Mouse (Mus musculus): ENCODE measurements at regions not wholly inside any gene's neighbourhood (a gene's known extent, or its start where the extent isn't known, plus 50 kb on each side); places are given as distances from the start of the nearest gene placed in this dataset.

DNA sequence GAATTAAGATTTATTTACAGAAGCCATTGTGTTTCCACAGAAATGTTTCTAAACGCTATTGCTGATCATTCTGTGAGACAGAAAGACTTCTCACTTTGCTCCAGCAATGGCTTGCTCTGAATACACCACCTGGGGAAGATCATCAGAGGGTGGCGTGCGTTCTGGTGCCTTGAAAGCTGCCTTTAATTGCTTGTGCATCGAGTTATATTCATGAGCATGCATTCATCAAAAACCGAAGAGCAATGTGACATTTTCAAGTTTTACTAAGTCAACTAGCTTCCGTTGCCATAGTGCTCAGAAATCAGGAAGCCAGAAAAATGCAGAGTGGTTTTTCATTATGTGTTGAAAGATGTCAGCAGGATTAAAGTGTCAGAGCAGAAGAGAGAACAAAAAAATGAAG lies 85.0 kb upstream of the Pcdh18 start:
- no peak overlapping the region for H3K9ac ChIP-seq (replicated peaks; ENCODE audit: low read length)
- 53% methylated on average over 6 of the region's 6 CpGs for WGBS
- no peaks in the 10 kb centered on the region for H3K9me3 ChIP-seq (replicated peaks; ENCODE audit: control insufficient read depth, low read length)
- ATAC-seq (replicated peaks; ENCODE audit: insufficient number of reproducible peaks, low FRiP score, low TSS enrichment, low read depth), result no peak
- DNase-seq (ENCODE audit: low spot score), result no peak
- no peak overlapping the region for H3K4me3 ChIP-seq (ENCODE audit: low read depth, low read length)
- no peaks in the 10 kb centered on the region for H3K4me1 ChIP-seq (ENCODE audit: control insufficient read depth, insufficient read depth, low read length)
- H3K36me3 ChIP-seq (replicated peaks; ENCODE audit: control insufficient read depth, insufficient read depth, low read depth, low read length), result no peaks in the 10 kb centered on the region
- no peak overlapping the region for H3K4me2 ChIP-seq (ENCODE audit: low read depth, low read length)
- no peak overlapping the region for H3K27ac ChIP-seq (replicated peaks; ENCODE audit: low read depth, low read length)
- H3K27me3 ChIP-seq (ENCODE audit: control insufficient read depth, insufficient read depth, low read length), result no peaks in the 10 kb centered on the region

DNA sequence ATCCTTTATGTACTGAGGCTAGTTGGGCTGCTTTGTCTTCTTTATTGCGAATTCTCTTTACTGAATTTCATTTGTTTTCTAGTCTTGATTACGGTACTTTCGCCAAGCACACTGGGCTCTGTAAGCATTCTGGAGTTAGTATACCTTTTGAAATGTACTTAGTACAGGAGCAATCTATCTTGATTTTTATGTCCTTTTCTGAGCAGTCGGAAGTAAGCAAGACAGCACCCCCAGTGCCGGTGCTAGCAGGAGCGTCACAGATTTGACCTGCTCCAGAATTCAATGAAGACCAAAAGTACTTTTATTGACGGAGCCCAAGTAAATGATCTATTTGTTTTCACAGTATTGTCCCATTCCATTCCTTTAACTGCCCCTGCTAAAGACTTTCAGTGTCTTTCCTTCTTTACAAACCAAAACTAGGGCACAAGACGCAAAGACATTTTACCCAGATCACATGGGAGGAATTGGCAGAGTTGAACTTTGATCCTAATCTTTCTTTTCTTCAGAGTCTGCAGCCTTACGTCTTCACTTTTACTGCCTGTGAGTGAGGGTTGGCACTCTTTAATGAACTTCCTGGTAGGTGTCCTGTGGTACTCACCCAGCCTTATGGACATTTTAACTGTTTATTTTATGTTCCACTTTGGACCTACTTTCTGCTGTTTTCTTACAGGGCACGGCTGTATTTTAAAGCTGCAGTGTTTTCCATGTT lies 83.5 kb upstream of the Pcdh18 start:
- Histone ChIP-seq H3K9me3 (replicated peaks; ENCODE audit: control insufficient read depth, low read length) (no peaks in the 10 kb centered on the region), H3K36me3 (replicated peaks; ENCODE audit: control insufficient read depth, insufficient read depth, low read depth, low read length) (no peaks in the 10 kb centered on the region), H3K27ac (replicated peaks; ENCODE audit: low read depth, low read length) (no peak overlapping the region), H3K9ac (replicated peaks; ENCODE audit: low read length) (no peak overlapping the region), H3K4me3 (ENCODE audit: low read depth, low read length) (no peak overlapping the region), H3K27me3 (ENCODE audit: control insufficient read depth, insufficient read depth, low read length) (no peaks in the 10 kb centered on the region), H3K4me2 (ENCODE audit: low read depth, low read length) (no peak overlapping the region), H3K4me1 (ENCODE audit: control insufficient read depth, insufficient read depth, low read length) (no peaks in the 10 kb centered on the region)
- ATAC-seq (replicated peaks; ENCODE audit: insufficient number of reproducible peaks, low FRiP score, low TSS enrichment, low read depth) (no peak), DNase-seq (ENCODE audit: low spot score) (no peak)
- WGBS, result 72% methylated on average over 10 of the region's 10 CpGs

DNA sequence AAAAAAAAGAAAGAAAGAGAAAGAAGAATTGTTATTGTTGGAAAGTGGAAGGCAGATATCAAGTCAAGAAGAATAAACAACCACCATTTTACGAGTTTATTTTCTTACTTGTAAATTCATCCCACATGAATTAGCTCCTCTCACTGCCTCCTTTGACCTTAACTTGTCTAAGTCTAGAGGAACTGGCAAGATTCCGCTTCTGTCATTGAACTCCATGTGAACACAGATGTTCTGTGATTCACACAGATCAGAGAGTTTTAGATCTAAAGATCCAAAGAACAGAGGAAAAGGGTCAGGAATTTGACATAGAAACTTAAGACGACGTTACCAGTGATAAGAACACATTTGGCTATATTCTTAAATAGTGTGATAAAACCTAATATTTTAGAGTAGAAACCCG lies 57.3 kb upstream of the Pcdh18 start:
- no peaks in the 10 kb centered on the region for H3K27me3 ChIP-seq (ENCODE audit: control insufficient read depth, insufficient read depth, low read length)
- H3K9ac ChIP-seq (replicated peaks; ENCODE audit: low read length), result no peak overlapping the region
- ATAC-seq (replicated peaks; ENCODE audit: insufficient number of reproducible peaks, low FRiP score, low TSS enrichment, low read depth) (no peak), DNase-seq (ENCODE audit: low spot score) (no peak)
- no peaks in the 10 kb centered on the region for H3K4me1 ChIP-seq (ENCODE audit: control insufficient read depth, insufficient read depth, low read length)
- no peak overlapping the region for H3K4me2 ChIP-seq (ENCODE audit: low read depth, low read length)
- H3K27ac ChIP-seq (replicated peaks; ENCODE audit: low read depth, low read length), result no peak overlapping the region
- H3K4me3 ChIP-seq (ENCODE audit: low read depth, low read length), result no peak overlapping the region
- H3K9me3 ChIP-seq (replicated peaks; ENCODE audit: control insufficient read depth, low read length), result no peaks in the 10 kb centered on the region
- WGBS, result 65% methylated on average over 5 of the region's 5 CpGs
- no peaks in the 10 kb centered on the region for H3K36me3 ChIP-seq (replicated peaks; ENCODE audit: control insufficient read depth, insufficient read depth, low read depth, low read length)

DNA sequence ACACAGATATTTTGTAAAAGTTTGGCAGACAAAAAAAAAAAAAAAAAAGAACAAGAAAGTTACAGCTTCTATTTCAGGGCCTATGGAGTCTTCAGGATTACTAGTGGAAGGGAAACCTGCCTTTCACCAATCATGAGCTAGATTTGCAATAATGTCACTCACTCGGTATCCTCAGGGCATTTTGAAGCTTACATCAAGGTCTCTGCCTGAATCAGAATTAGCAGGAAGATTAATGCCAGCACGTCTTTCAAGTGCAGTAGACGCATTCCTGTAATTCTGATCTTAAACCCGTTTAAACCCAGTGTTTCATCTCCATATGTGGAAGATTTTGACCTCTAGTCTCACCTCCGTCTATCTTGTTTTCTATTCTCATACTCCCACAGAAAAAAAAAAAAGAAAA lies 50.6 kb upstream of the Pcdh18 start:
- Histone ChIP-seq H3K27ac (replicated peaks; ENCODE audit: low read depth, low read length) (no peak overlapping the region), H3K9me3 (replicated peaks; ENCODE audit: control insufficient read depth, low read length) (no peaks in the 10 kb centered on the region), H3K36me3 (replicated peaks; ENCODE audit: control insufficient read depth, insufficient read depth, low read depth, low read length) (no peaks in the 10 kb centered on the region), H3K4me1 (ENCODE audit: control insufficient read depth, insufficient read depth, low read length) (no peaks in the 10 kb centered on the region), H3K27me3 (ENCODE audit: control insufficient read depth, insufficient read depth, low read length) (no peaks in the 10 kb centered on the region), H3K4me2 (ENCODE audit: low read depth, low read length) (no peak overlapping the region), H3K4me3 (ENCODE audit: low read depth, low read length) (no peak overlapping the region), H3K9ac (replicated peaks; ENCODE audit: low read length) (no peak overlapping the region)
- ATAC-seq (replicated peaks; ENCODE audit: insufficient number of reproducible peaks, low FRiP score, low TSS enrichment, low read depth) (no peak), DNase-seq (ENCODE audit: low spot score) (peak; percentile 64)
- WGBS, result 16% methylated on average over 5 of the region's 5 CpGs

DNA sequence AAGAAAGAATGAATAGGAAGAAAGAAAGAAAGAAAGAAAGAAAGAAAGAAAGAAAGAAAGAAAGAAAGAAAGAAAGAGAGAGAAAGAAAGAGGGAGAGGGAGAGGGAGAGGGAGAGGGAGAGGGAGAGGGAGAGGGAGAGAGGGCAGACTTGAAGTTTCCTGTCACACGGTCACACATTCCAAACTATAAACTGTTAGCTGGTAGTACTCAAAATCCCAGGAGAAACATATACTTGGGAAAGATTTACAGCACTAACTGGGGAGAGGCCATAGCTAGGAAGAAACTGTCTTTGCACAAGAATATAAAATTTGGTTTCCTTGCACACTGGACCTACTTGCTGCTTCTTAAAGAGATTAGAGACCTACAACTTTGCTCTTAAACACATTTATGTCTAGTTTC lies 50.2 kb upstream of the Pcdh18 start:
- DNase-seq (ENCODE audit: low spot score) (peak; percentile 18), ATAC-seq (replicated peaks; ENCODE audit: insufficient number of reproducible peaks, low FRiP score, low TSS enrichment, low read depth) (no peak)
- Histone ChIP-seq H3K27ac (replicated peaks; ENCODE audit: low read depth, low read length) (no peak overlapping the region), H3K9me3 (replicated peaks; ENCODE audit: control insufficient read depth, low read length) (no peaks in the 10 kb centered on the region), H3K4me3 (ENCODE audit: low read depth, low read length) (no peak overlapping the region), H3K27me3 (ENCODE audit: control insufficient read depth, insufficient read depth, low read length) (no peaks in the 10 kb centered on the region), H3K36me3 (replicated peaks; ENCODE audit: control insufficient read depth, insufficient read depth, low read depth, low read length) (no peaks in the 10 kb centered on the region), H3K9ac (replicated peaks; ENCODE audit: low read length) (no peak overlapping the region), H3K4me2 (ENCODE audit: low read depth, low read length) (no peak overlapping the region), H3K4me1 (ENCODE audit: control insufficient read depth, insufficient read depth, low read length) (no peaks in the 10 kb centered on the region)
- whole genome bisulfite sequencing, result 33% methylated on average over 1 of the region's 1 CpGs
